Mouse (Mus musculus): ENCODE results near the gene Nop14. TPM values are rescaled to one million over a fixed set of nuclear protein-coding genes. Genes with fewer than 3 reads are reported as not detected.

The Nop14 gene
- total and polyA plus RNA-seq, 2 experiments from 2014 or later = 14.9 to 23.3 TPM

- H3K9ac ChIP-seq = no peak overlapping the region
- 62% methylated on average over 5 of the region's 5 CpGs for whole genome bisulfite sequencing
- no peak overlapping the region for H3K27ac ChIP-seq (ENCODE audit: low read depth, low read length)
- H3K4me2 ChIP-seq (ENCODE audit: low read depth) = no peak overlapping the region
- TF ChIP-seq CTCF (IDR thresholded peaks at IDR 0.05; ENCODE audit: low read depth) = peak; percentile 75
- DNase-seq (peak; percentile 67), ATAC-seq (peak; percentile 92)
- H3K36me3 ChIP-seq (ENCODE audit: insufficient read depth) = peaks cover 87% of the 10 kb centered on the region
- H3K4me1 ChIP-seq (ENCODE audit: insufficient read depth) = no peaks in the 10 kb centered on the region
- no peak overlapping the region for H3K4me3 ChIP-seq (ENCODE audit: low read depth, low read length)
- no peaks in the 10 kb centered on the region for H3K27me3 ChIP-seq (ENCODE audit: insufficient read depth, low read length)
- no peaks in the 10 kb centered on the region for H3K9me3 ChIP-seq (ENCODE audit: low read length)
These were observed 17.0 kb downstream of the Nop14 start for GRCm38 (mm10) chr5:34642932-34643331.

- Histone ChIP-seq H3K4me3 (ENCODE audit: low read depth, low read length) (no peak overlapping the region), H3K9ac (no peak overlapping the region), H3K27ac (ENCODE audit: low read depth, low read length) (no peak overlapping the region), H3K36me3 (ENCODE audit: insufficient read depth) (peaks cover 83% of the 10 kb centered on the region), H3K9me3 (ENCODE audit: low read length) (no peaks in the 10 kb centered on the region), H3K27me3 (ENCODE audit: insufficient read depth, low read length) (no peaks in the 10 kb centered on the region), H3K4me2 (ENCODE audit: low read depth) (no peak overlapping the region), H3K4me1 (ENCODE audit: insufficient read depth) (no peaks in the 10 kb centered on the region)
- DNase-seq = no peak
- ATAC-seq = no peak
- TF ChIP-seq CTCF (IDR thresholded peaks at IDR 0.05; ENCODE audit: low read depth) = no peak
- WGBS = 89% methylated on average over 3 of the region's 3 CpGs
These were observed 18.0 kb downstream of the Nop14 start for GRCm38 (mm10) chr5:34641991-34642390.

GRCm38 (mm10) chr5:34637591-34638156 is 22.3 kb downstream of the Nop14 start:
- Histone ChIP-seq H3K4me3 (ENCODE audit: low read depth, low read length) (no peak overlapping the region), H3K9ac (no peak overlapping the region), H3K4me2 (ENCODE audit: low read depth) (no peak overlapping the region), H3K27me3 (ENCODE audit: insufficient read depth, low read length) (no peaks in the 10 kb centered on the region), H3K36me3 (ENCODE audit: insufficient read depth) (peaks cover 66% of the 10 kb centered on the region), H3K4me1 (ENCODE audit: insufficient read depth) (peaks cover 8% of the 10 kb centered on the region; the same call in 1 of the 2 replicates), H3K27ac (ENCODE audit: low read depth, low read length) (0 out of 2 replicates have a peak overlapping the region, but pooled peaks have one; percentile 93), H3K9me3 (ENCODE audit: low read length) (no peaks in the 10 kb centered on the region)
- DNase-seq (no peak), ATAC-seq (no peak)
- 84% methylated on average over 7 of the region's 7 CpGs for WGBS
- TF ChIP-seq CTCF (IDR thresholded peaks at IDR 0.05; ENCODE audit: low read depth) = no peak

GRCm38 (mm10) chr5:34636481-34637287 is 23.3 kb downstream of the Nop14 start, which contains the start of gene Mfsd10:
TSS of gene Mfsd10 (minus strand) at chr5:34637212.
- H3K27me3 ChIP-seq (ENCODE audit: insufficient read depth, low read length) = no peaks in the 10 kb centered on the region

GRCm38 (mm10) chr5:34635665-34636192 is 24.2 kb downstream of the Nop14 start:
- Histone ChIP-seq H3K4me3 (ENCODE audit: low read depth, low read length) (peak overlapping the region; percentile 68), H3K9ac (peak overlapping the region; percentile 87; the same call in 1 of the 2 replicates), H3K9me3 (ENCODE audit: low read length) (no peaks in the 10 kb centered on the region), H3K4me2 (ENCODE audit: low read depth) (peak overlapping the region; percentile 82), H3K36me3 (ENCODE audit: insufficient read depth) (peaks cover 69% of the 10 kb centered on the region), H3K4me1 (ENCODE audit: insufficient read depth) (peaks cover 8% of the 10 kb centered on the region; the same call in 1 of the 2 replicates), H3K27ac (ENCODE audit: low read depth, low read length) (no peak overlapping the region), H3K27me3 (ENCODE audit: insufficient read depth, low read length) (no peaks in the 10 kb centered on the region)
- DNase-seq = no peak
- no peak for TF ChIP-seq CTCF (IDR thresholded peaks at IDR 0.05; ENCODE audit: low read depth)
- WGBS = 69% methylated on average over 10 of the region's 10 CpGs
- no peak for ATAC-seq

More at GRCm38 (mm10) chr5:34636481-34637287, 23.3 kb downstream of the Nop14 start, which contains the start of gene Mfsd10:
- H3K4me1 ChIP-seq (ENCODE audit: insufficient read depth) = peaks cover 8% of the 10 kb centered on the region; the same call in 1 of the 2 replicates
- no peaks in the 10 kb centered on the region for H3K9me3 ChIP-seq (ENCODE audit: low read length)
- H3K4me3 ChIP-seq (ENCODE audit: low read depth, low read length) = peak within 1 kb of the TSS; percentile 68
- peak within 1 kb of the TSS; percentile 93 for H3K27ac ChIP-seq (ENCODE audit: low read depth, low read length)
- H3K4me2 ChIP-seq (ENCODE audit: low read depth) = peak within 1 kb of the TSS; percentile 82
- ATAC-seq = peak; percentile 95
- peak within 1 kb of the TSS; percentile 87 for H3K9ac ChIP-seq
- TF ChIP-seq CTCF (IDR thresholded peaks at IDR 0.05; ENCODE audit: low read depth) = peak; percentile 68
- peak; percentile 88 for DNase-seq
- peaks cover 69% of the 10 kb centered on the region for H3K36me3 ChIP-seq (ENCODE audit: insufficient read depth)
- under 1% methylated on average over 48 of the region's 48 CpGs for WGBS

- Histone ChIP-seq H3K4me3 (ENCODE audit: low read depth, low read length) (no peak overlapping the region), H3K9ac (no peak overlapping the region), H3K4me2 (ENCODE audit: low read depth) (no peak overlapping the region), H3K9me3 (ENCODE audit: low read length) (no peaks in the 10 kb centered on the region), H3K27me3 (ENCODE audit: insufficient read depth, low read length) (no peaks in the 10 kb centered on the region), H3K36me3 (ENCODE audit: insufficient read depth) (peaks cover 69% of the 10 kb centered on the region), H3K4me1 (ENCODE audit: insufficient read depth) (peaks cover 8% of the 10 kb centered on the region; the same call in 1 of the 2 replicates), H3K27ac (ENCODE audit: low read depth, low read length) (no peak overlapping the region)
- no peak for TF ChIP-seq CTCF (IDR thresholded peaks at IDR 0.05; ENCODE audit: low read depth)
- DNase-seq (no peak), ATAC-seq (no peak)
- 92% methylated on average over 13 of the region's 13 CpGs for WGBS
These were observed 25.1 kb downstream of the Nop14 start for GRCm38 (mm10) chr5:34634746-34635400.

Measured in forebrain, postnatal 0 days (tissue).